Mouse (Mus musculus) telencephalon, adult 2 months (tissue): ENCODE data around the gene Enpp7.

ENCODE experiments used
- DNase-seq: peaks from one replicate; pipeline ENCODE4 v3.0.0-alpha.2; 2011; ENCODE audit warnings: low read depth, low spot score

Gene Enpp7

GRCm38 (mm10) chr11:118987999-118988398 is at the start of gene Enpp7:
Gene Enpp7 (plus strand): TSS chr11:118988188.
- no peak for DNase-seq

- no peak for DNase-seq
Measured at GRCm38 (mm10) chr11:118939731-118940130, 48.3 kb upstream of the Enpp7 start.

GRCm38 (mm10) chr11:118940539-118940938 is 47.4 kb upstream of the Enpp7 start:
- DNase-seq, result peak; percentile 67

- DNase-seq, result no peak
Measured at GRCm38 (mm10) chr11:118941268-118941667, 46.7 kb upstream of the Enpp7 start.

GRCm38 (mm10) chr11:118945868-118946267 is 42.1 kb upstream of the Enpp7 start:
- no peak for DNase-seq

- DNase-seq, result no peak
Measured at GRCm38 (mm10) chr11:118955016-118955415, 33.0 kb upstream of the Enpp7 start.

GRCm38 (mm10) chr11:118957070-118957471 is 30.9 kb upstream of the Enpp7 start:
- peak; percentile 48 for DNase-seq

- DNase-seq, result peak; percentile 50
Measured at GRCm38 (mm10) chr11:118960649-118961048, 27.3 kb upstream of the Enpp7 start.

- no peak for DNase-seq
Measured at GRCm38 (mm10) chr11:118962478-118962877, 25.5 kb upstream of the Enpp7 start.

GRCm38 (mm10) chr11:118963926-118964325 is 24.1 kb upstream of the Enpp7 start:
- no peak for DNase-seq

- DNase-seq, result no peak
Measured at GRCm38 (mm10) chr11:118965078-118965477, 22.9 kb upstream of the Enpp7 start.

- no peak for DNase-seq
Measured at GRCm38 (mm10) chr11:118971470-118972034, 16.4 kb upstream of the Enpp7 start.

- DNase-seq, result no peak
Measured at GRCm38 (mm10) chr11:118972431-118973377, 15.3 kb upstream of the Enpp7 start.

- no peak for DNase-seq
Measured at GRCm38 (mm10) chr11:118974340-118974739, 13.6 kb upstream of the Enpp7 start.

GRCm38 (mm10) chr11:118975427-118975826 is 12.6 kb upstream of the Enpp7 start:
- peak; percentile 63 for DNase-seq

- DNase-seq, result no peak
Measured at GRCm38 (mm10) chr11:118975917-118976316, 12.1 kb upstream of the Enpp7 start.

GRCm38 (mm10) chr11:118980388-118980787 is 7.6 kb upstream of the Enpp7 start:
- no peak for DNase-seq

- DNase-seq, result no peak
Measured at GRCm38 (mm10) chr11:118981012-118981776, 6.8 kb upstream of the Enpp7 start.

GRCm38 (mm10) chr11:118982593-118983113 is 5.3 kb upstream of the Enpp7 start:
- no peak for DNase-seq

- no peak for DNase-seq
Measured at GRCm38 (mm10) chr11:118985571-118985970, 2.4 kb upstream of the Enpp7 start.

GRCm38 (mm10) chr11:118992781-118993180 is 4.8 kb downstream of the Enpp7 start:
- no peak for DNase-seq

GRCm38 (mm10) chr11:118995448-118995847 is 7.5 kb downstream of the Enpp7 start:
- DNase-seq, result no peak
